In genomic region chr12:44209141-44209823, GRCm38 (mm10) we compare ENCODE assay signal across 8 mouse cellular contexts. TPM values are rescaled to one million over a fixed set of nuclear protein-coding genes. Genes with fewer than 3 reads are reported as not detected.
DNase-seq lines count a peak whose midpoint lies in the region; ATAC-seq and TF ChIP-seq lines count a peak whose summit lies in the region.

No protein-coding gene starts in this region.

- peak overlapping the region; percentile 67 for H3K4me2 ChIP-seq in lung, embryonic 15.5 days

- DNase-seq in ES-E14 (ENCODE audit: low read depth, low spot score), result no peak
- peak; percentile 38 to 62 for DNase-seq in adrenal gland, postnatal 36 days
- DNase-seq in heart, postnatal 14 days, result peak; percentile 38 to 54
- DNase-seq in kidney, postnatal 36 days, result peak; percentile 87 to 90
- DNase-seq in retina, postnatal 1 day, result peak; percentile 48
- DNase-seq in thymus, postnatal 25 days, result no peak

- ATAC-seq in erythroblast, adult 5-6 weeks (replicated peaks; ENCODE audit: low FRiP score, poor library complexity, severe bottlenecking), result 0 out of 2 replicates have a peak, but pooled peaks have one; percentile 20
- ATAC-seq in lung, embryonic 15.5 days (ENCODE audit: borderline replicate concordance, extremely low read depth, low FRiP score, low TSS enrichment), result no peak

- no peaks in the 10 kb centered on the region for H3K9me3 ChIP-seq in ES-E14 (ENCODE audit: control insufficient read depth, insufficient read depth, low read depth, low read length)
- no peaks in the 10 kb centered on the region for H3K9me3 ChIP-seq in lung, embryonic 15.5 days

- H3K9ac ChIP-seq in ES-E14 (ENCODE audit: insufficient read depth, low read depth, low read length, poor library complexity, severe bottlenecking), result peak overlapping the region; percentile 94
- H3K9ac ChIP-seq in lung, embryonic 15.5 days, result peak overlapping the region; percentile 93

- H3K27me3 ChIP-seq in lung, embryonic 15.5 days, result no peaks in the 10 kb centered on the region

- peak overlapping the region; percentile 20; the same call in 1 of the 2 replicates for H3K27ac ChIP-seq in ES-E14 (ENCODE audit: insufficient read depth, low read depth, low read length, poor library complexity, severe bottlenecking)
- peak overlapping the region; percentile 76 for H3K27ac ChIP-seq in lung, embryonic 15.5 days

- in situ Hi-C loops in ES-E14 (cut with MboI; ENCODE audit: low sequenced_read_pairs in 2 of 2, unreplicated experiment in 2 of 2), result no loop called here

- intact Hi-C loops in heart, postnatal 14 days (cut with DNase I), result no loop called here

- 0 out of 4 replicates have a peak, but pooled peaks cover 0 to 2% of the 10 kb centered on the region in 2 experiments for H3K4me1 ChIP-seq in ES-E14 (ENCODE audit: control insufficient read depth in 2 of 2, insufficient read depth in 2 of 2, low read length in 2 of 2, poor library complexity in 1 of 2)
- H3K4me1 ChIP-seq in lung, embryonic 15.5 days, result peaks cover 5% of the 10 kb centered on the region; the same call in 1 of the 2 replicates

- peak overlapping the region; percentile 88 to 93 for H3K4me3 ChIP-seq in ES-E14 (ENCODE audit: insufficient read depth in 1 of 2, low read depth in 1 of 2, low read length in 2 of 2, poor library complexity in 1 of 2, severe bottlenecking in 1 of 2)
- H3K4me3 ChIP-seq in lung, embryonic 15.5 days, result peak overlapping the region; percentile 98

- no peaks in the 10 kb centered on the region for H3K36me3 ChIP-seq in ES-E14 (ENCODE audit: control insufficient read depth, insufficient read depth, low read length, poor library complexity, severe bottlenecking)
- H3K36me3 ChIP-seq in lung, embryonic 15.5 days, result peaks cover 4% of the 10 kb centered on the region; the same call in 1 of the 2 replicates

- WGBS in lung, embryonic 15.5 days, result under 1% methylated on average over 37 of the region's 37 CpGs

TF ChIP-seq in ES-E14, 5 proteins besides CTCF, POLR2A, EP300 and RAD21:
- TF ChIP-seq CHD2 (IDR thresholded peaks at IDR 0.05; ENCODE audit: low read depth, low read length) (no peak), ZNF384 (IDR thresholded peaks at IDR 0.05; ENCODE audit: low read depth, low read length) (peak; percentile 44; the same call in 1 of the 2 replicates)

RNA-seq across cellular contexts. Expression of gene Dnajb9, which starts 0.8 kb away (rescaled TPM):
- 9.5 and 12.2 TPM in 2 replicates for total RNA-seq in ES-E14 (2012; rRNA removed)
- total RNA-seq in adrenal gland, postnatal 36 days (2021), result 10 to 100 TPM; 61.8 to 63.1 TPM
- 26.3 and 30.9 TPM in 2 replicates for total RNA-seq in erythroblast, adult 5-6 weeks (2015; ENCODE audit: low replicate concordance)
- 9.6 and 11.9 TPM in 2 replicates for total RNA-seq in erythroblast, adult 5-6 weeks (2017; ENCODE audit: low replicate concordance)
- 10 to 100 TPM; 25.8 to 28.4 TPM for total RNA-seq in heart, postnatal 14 days (2021)
- 21.8 and 22.1 TPM in 2 replicates for polyA plus RNA-seq in lung, embryonic 15.5 days (2015; fragmentation: Nextera tagmentation; extraction: Ambion mirVana)

RNA-seq across cellular contexts. Expression of gene Pnpla8, which starts 11.9 kb away (rescaled TPM):
- 23.6 and 25.2 TPM in 2 replicates for total RNA-seq in ES-E14 (2012; rRNA removed)
- total RNA-seq in adrenal gland, postnatal 36 days (2021), result 100 to 1,000 TPM; 121 to 161 TPM
- total RNA-seq in erythroblast, adult 5-6 weeks (2015; ENCODE audit: low replicate concordance), result 89.2 and 118 TPM in 2 replicates
- total RNA-seq in erythroblast, adult 5-6 weeks (2017; ENCODE audit: low replicate concordance), result 97.7 and 114 TPM in 2 replicates
- total RNA-seq in heart, postnatal 14 days (2021), result 100 to 1,000 TPM; 110 to 119 TPM
- polyA plus RNA-seq in lung, embryonic 15.5 days (2015; fragmentation: Nextera tagmentation; extraction: Ambion mirVana), result 65.2 TPM in 2 replicates

Comparison
In these comparisons a context has a peak if more than half of its experiments do, and no peak if none do; other contexts are left out.
1. DNase-seq: peak in adrenal gland, postnatal 36 days (2 of 2), heart, postnatal 14 days (2 of 2), kidney, postnatal 36 days (2 of 2) and retina, postnatal 1 day (single experiment); none in ES-E14 (single experiment) and thymus, postnatal 25 days (single experiment).